Comparison of ENCODE assay signal across 15 mouse cellular contexts in the genomic region with DNA sequence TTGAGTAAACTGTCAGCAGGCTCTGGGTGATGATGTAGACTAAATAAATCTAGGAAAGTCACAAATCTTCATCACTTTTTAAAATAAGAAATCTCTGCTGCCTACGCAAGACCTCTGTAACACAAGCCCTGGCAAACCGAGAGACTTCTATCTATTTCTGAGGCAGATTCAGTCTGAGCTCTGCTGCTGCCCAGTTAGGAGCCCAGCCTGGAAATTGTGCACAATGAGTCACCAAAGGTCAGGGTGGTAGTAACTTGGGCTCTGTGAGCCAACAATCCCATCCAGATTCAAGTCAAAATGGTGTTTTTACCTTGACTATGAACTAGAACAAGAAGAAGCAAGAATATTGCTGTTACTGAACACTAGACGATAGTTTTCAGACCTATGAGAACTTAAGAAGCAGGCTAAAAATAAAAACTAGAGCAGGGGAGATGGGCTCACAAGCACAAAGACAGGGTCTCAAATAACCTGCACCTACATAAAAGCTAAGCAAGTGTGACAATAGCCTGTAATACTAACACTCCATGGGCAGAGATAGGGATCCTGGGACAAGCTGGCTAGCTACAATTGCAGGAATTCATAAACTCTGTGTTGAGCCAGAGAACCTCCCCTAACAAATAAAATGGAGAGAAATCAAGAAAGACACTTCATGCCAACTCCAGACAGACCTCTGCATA.
"Had no signal": no experiment of that assay in that cellular context is flagged by ENCODE, and none has a peak within 500 bp of the region (broad histone marks: within the 10 kb centered on the region; RNA-seq: fewer than 3 reads in every experiment).

No protein-coding gene starts in this region.

- ATAC-seq: hindbrain, postnatal 0 days; intestine, embryonic 15.5 days; midbrain, embryonic 15.5 days had no signal

- H3K4me1 ChIP-seq: intestine, embryonic 15.5 days; limb, embryonic 12.5 days; lung, embryonic 15.5 days; midbrain, embryonic 10.5 days; midbrain, embryonic 15.5 days; neural tube, embryonic 13.5 days; stomach, embryonic 15.5 days had no signal

- H3K4me3 ChIP-seq: intestine, embryonic 15.5 days; layer of hippocampus, adult 2 months; limb, embryonic 12.5 days; lung, embryonic 15.5 days; midbrain, embryonic 10.5 days; midbrain, embryonic 15.5 days; neural tube, embryonic 13.5 days; stomach, embryonic 15.5 days had no signal

- H3K9ac ChIP-seq: intestine, embryonic 15.5 days; limb, embryonic 12.5 days; lung, embryonic 15.5 days; midbrain, embryonic 15.5 days; neural tube, embryonic 13.5 days; stomach, embryonic 15.5 days had no signal

- H3K27ac ChIP-seq: hindbrain, postnatal 0 days; intestine, embryonic 15.5 days; layer of hippocampus, adult 2 months; limb, embryonic 12.5 days; lung, embryonic 15.5 days; midbrain, embryonic 10.5 days; midbrain, embryonic 15.5 days; neural tube, embryonic 13.5 days; stomach, embryonic 15.5 days had no signal

- H3K27me3 ChIP-seq: intestine, embryonic 15.5 days; limb, embryonic 12.5 days; lung, embryonic 15.5 days; midbrain, embryonic 15.5 days; neural tube, embryonic 13.5 days; stomach, embryonic 15.5 days had no signal

- H3K4me2 ChIP-seq: intestine, embryonic 15.5 days; limb, embryonic 12.5 days; lung, embryonic 15.5 days; midbrain, embryonic 15.5 days; neural tube, embryonic 13.5 days; stomach, embryonic 15.5 days had no signal

- DNase-seq: kidney, adult 2 months; kidney, postnatal 36 days; retina, postnatal 1 day; right cerebral cortex, postnatal 4 days; thymus, adult 2 months; thymus, postnatal 25 days had no signal

- H3K9me3 ChIP-seq: intestine, embryonic 15.5 days; limb, embryonic 12.5 days; lung, embryonic 15.5 days; midbrain, embryonic 10.5 days; midbrain, embryonic 15.5 days; neural tube, embryonic 13.5 days; stomach, embryonic 15.5 days had no signal

- H3K36me3 ChIP-seq: intestine, embryonic 15.5 days; limb, embryonic 12.5 days; lung, embryonic 15.5 days; midbrain, embryonic 10.5 days; midbrain, embryonic 15.5 days; neural tube, embryonic 13.5 days; stomach, embryonic 15.5 days had no signal
